Mouse (Mus musculus): ENCODE measurements around the gene Ubap2.

The Ubap2 gene

DNA sequence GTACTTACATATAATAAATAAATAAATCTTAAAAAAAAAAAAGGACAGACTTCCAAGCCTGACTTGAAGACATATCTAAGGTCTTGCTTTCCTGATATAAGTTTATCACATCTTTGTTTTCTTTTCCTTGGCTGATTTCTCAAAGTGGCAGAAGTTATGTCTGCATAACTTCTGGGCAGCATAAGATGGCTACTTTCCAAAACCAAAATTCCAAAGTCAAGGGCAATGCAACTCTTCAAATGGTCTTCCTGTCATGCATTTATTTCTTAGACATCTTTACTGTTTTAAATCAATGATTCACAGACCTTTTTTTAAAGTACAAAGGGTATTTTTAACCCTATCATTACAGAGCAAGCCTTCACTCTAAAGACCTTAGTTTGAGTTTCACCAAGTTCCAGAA, 14.3 kb downstream of the Ubap2 start:
- no peak for DNase-seq (ENCODE audit: low spot score)

DNA sequence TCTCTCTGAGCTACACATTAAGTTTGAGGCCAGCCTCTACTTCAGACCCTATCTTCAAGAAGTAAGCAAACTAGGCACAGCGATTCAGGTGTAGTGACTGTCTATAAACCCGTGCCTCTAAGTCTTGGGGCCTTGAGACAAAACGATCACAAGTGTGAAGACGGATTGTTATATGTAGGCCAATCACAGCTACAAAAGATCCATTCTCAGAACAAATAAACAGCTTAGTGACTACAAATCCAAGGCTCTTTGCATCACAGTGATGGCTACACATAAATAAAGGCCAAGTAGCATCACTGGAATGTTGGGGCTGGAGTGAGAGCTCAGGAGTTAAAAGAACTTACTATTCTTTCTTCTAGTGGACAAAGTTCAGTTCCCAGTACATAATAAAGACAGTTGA, 15.9 kb downstream of the Ubap2 start:
- no peak for DNase-seq (ENCODE audit: low spot score)

DNA sequence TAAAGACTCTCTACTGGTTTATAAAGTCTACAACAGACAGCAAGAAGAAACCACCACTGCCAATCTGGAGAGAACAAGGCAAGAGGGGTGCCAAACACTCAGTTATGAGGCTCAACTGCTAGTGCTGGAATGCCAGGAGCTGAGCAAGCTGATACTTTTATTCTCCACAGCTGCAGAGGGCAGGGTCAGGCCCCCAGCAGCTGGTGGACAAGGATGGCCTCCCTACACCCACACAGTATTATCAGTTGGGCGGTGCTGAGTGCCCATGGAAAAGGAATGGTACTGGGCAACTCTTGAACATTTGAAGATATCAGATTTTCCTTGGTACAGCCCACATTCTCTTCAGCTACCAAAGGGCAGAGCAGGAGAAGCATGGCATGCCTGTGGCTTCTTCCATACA, 17.2 kb downstream of the Ubap2 start:
- no peak for DNase-seq (ENCODE audit: low spot score)

DNA sequence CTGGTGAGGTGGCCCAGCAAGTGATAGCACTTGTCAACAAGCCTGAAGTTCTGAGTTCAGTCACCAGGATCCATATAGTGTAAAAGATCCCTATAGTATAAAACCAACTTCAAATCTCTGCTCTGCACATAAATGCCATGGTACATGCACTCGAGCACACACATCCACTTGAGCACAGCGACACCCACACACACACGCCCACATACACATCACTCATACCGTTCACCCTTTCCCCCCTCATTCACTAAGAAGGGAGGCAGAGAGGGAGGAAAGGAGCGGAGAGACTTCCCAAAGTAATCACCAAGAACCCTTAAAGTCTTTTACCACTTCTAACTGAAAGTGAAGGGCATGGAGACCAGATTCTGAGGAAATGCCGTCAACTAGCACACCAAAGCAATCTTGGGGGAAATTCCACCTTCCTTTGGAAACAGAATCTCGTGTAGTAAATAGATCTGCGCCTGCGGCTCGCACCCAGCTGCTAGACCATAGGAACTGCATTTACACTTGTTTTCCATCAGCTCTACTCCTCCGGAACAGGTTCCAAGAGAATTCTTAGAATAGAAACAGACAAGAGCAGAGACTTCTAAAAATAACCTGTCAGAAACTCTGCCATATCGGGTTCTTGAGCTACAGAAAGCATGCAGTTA, 19.3 kb downstream of the Ubap2 start:
- no peak for DNase-seq (ENCODE audit: low spot score)

DNA sequence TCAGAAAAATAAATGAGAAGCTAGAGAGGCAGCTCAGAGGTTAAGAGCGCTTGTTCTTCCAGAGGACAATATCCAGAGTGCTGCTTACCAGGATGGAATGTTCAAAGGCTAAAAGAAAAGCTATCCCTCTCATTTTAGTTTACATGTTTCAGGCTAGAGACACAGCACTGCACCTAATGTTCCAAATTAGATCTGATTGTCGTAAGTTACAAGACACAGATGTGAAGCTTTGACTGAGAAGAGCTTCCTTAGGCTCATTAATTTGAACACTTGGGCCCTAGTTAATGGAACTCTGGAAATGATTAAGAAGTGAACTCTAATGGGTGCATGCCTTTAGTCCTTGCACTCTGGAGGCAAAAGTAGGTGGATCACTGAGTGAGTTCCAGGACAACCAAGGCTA, 21.2 kb downstream of the Ubap2 start:
- DNase-seq (ENCODE audit: low spot score) = no peak

DNA sequence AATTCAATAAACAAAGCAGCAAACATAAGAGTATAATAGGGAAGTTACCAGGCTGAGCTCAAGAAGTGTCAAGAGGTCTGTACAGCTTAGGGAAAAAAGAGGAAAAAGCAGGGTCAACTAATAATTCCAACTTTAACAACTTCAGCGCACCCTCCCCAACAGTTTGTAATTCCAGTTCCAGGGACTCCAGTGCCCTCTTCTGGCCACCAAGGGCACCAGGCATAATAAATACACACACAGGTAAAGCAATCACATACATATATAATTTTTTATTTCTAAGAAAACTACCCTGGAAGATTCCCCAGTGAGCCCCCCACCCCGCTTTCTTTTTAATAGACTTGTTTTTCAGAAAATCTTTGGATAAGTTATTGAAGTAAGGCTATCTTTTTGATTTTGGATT, 29.5 kb downstream of the Ubap2 start:
- no peak for DNase-seq (ENCODE audit: low spot score)

DNA sequence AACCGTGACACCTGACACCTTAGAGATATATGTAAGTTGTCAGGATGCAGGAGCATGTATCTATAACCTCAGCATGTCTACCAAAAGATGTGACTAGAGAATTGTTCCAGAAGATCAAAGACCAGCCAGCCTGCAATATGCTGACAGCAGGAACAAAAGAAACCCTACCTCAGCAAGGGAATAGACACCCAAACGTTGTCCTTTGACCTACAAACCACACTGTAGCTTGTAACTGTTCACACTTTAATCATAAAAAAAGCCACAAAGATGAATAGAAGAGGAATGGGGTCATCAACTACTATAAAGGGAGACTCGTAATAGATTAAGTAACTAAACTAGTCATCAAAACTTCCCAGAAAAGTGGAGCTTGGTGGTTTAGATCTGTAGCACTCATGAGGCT, 34.0 kb downstream of the Ubap2 start:
- no peak for DNase-seq (ENCODE audit: low spot score)

DNA sequence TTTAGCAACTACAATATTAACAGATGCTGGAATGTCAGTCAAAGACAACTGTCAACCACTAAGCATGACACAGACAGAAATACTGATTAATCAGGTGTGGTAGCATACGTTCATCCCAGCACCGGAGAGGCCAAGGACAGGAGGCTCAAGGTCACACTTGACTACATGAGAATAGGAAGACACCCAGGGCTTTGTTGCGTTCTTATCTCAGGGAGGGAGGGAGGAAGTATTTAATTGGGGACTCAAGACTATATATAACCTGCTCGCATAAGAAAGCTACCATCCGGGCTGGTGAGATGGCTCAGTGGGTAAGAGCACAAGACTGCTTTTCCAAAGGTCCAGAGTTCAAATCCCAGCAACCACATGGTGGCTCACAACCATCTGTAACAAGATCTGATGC, 39.3 kb downstream of the Ubap2 start:
- no peak for DNase-seq (ENCODE audit: low spot score)

DNA sequence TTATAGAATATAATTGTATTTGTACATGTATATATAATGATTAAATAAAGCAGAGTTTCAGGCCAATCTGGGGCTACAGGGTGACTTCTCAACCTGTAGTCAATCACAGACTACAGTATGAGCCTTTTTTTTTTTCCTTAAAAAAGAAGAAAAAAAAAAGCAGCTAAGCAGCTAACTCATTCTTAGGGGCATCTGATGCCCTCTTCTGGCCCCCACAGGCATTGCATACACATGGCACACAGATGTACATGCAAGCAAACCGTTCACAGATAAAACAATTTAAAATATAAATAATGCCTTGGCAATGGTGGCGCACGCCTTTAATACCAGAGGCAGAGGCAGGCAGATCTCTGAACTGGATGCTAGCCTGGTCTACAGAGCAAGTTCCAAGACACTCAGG, 48.6 kb downstream of the Ubap2 start:
- no peak for DNase-seq (ENCODE audit: low spot score)

DNA sequence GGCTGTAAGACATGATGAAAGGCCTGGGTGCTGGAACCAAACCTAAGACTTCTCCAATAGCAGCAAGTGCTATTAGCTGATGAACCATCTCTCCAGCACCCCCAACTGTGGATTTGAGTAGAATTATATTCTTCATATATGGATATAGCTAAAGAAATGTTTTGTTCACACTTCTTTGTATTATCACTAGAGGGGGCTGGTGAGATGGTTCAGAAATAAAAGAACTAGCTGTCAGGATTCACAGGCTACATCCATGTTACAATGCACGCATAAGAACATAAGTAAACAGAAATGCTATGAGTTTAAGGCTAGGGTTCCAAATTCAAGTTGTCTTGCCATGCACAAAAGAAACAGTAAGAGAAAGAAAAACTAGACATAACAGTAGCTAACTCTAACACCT, 49.5 kb downstream of the Ubap2 start:
- DNase-seq (ENCODE audit: low spot score) = no peak

DNA sequence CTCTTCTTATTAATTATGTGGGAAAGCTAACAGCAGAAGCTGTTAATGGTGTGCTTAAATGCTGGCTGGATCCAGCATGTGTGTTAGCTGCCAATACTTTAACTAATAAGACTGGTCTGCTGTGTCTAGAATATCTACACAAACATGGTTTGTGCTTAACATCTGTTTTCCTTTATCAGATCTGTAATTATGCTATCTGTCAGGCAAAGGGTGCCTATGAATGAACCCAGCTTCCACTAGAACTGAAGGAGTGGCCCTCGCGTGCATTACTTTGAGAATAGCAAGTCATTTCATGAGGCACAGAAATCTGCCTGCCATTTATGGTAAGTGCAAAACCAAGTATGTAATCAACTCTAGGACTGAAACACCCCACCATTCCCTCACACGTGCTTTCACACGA, 66.9 kb downstream of the Ubap2 start:
- DNase-seq (ENCODE audit: low spot score) = no peak

DNA sequence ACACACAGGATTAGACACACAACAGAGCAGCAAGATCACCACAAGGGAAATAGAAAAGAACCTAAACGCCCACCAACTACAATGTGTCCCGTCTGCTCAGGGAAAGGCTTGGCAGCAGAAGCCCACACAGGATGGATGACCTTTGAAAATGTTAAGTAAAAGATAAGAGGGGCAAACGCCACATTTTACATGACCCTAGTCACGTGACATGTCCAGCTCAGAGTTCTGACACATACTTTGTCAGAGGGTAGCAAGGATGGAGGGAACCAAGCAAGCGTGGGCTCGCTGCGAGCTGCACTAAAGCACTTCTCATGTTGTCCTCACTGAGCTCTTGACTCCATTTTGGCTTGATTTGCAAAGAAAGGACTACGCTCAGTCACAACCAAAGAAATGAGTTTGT, 69.2 kb downstream of the Ubap2 start:
- no peak for DNase-seq (ENCODE audit: low spot score)

DNA sequence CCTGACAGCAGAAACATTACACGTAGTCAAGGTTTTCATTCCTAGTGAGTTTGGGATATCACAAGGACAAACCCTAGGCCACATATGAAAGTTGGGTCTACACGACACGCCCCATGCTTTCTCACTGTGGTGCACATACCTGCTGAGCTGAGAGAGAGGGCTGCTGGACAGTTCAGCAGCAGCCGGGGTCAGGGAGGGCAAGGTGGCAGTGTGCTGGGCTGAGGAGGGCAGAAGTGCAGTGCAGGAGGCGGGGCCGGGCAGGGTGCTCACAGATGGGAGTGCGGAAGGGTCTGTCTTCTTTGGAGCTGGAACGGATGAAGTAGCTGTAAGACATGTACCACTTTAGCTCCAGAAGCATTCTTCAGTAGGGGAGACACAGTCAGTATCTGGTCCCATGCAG, 72.8 kb downstream of the Ubap2 start:
- no peak for DNase-seq (ENCODE audit: low spot score)

DNA sequence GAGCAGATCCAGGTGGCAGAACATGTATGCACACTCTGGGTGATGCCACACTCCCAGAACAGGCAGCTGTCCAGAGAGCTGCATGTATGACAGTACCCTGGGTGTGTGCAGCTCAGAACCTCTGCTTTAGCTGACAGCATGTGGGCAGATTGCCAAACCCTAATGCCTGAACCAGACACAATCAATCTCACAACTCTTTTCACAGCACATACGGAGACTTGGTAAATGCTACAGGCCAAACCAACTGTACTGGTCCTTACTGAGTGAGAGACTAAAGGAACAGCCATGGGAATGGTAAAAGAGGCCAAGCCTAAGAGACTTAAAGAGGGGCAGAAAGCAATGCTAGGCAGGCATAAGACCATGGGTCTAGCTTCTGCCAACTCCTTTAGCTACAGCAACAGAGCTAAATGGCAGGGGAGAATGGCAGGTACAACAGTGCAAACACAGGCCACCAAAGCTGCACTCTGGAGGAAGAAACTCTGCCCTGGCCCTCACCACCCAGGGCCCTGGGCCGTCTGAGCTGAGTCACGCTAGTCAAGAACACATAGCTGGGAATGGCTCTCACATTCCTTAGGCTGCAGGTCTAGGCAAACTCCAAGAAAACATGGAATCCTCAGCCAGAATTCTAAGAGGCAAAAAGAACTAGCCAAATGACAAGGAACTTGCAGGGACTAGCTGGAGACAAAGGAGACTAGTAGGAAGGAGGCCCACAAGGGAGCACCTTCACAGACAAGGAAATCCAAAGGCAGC, 77.9 kb downstream of the Ubap2 start:
- no peak for DNase-seq (ENCODE audit: low spot score)

DNA sequence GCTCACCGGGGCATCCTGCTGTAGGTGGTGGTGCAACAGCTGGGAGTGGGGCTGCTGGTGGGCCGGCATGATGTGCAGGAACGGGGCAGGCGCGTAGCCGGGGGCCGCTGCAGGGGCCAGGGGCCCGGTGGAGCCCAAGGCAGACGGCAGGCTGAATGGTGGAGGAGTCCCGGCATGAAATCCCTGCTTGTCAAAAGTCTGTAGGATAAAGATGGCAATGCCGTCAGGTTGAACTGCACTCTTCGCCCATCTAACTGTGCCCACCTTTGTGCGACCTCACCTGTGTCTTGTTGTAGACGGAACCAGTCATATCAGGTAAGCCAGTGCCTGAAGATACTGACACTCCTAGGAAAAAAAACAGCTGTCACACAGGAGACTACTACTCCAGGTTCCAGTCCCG, 79.6 kb downstream of the Ubap2 start:
- DNase-seq (ENCODE audit: low spot score) = no peak

DNA sequence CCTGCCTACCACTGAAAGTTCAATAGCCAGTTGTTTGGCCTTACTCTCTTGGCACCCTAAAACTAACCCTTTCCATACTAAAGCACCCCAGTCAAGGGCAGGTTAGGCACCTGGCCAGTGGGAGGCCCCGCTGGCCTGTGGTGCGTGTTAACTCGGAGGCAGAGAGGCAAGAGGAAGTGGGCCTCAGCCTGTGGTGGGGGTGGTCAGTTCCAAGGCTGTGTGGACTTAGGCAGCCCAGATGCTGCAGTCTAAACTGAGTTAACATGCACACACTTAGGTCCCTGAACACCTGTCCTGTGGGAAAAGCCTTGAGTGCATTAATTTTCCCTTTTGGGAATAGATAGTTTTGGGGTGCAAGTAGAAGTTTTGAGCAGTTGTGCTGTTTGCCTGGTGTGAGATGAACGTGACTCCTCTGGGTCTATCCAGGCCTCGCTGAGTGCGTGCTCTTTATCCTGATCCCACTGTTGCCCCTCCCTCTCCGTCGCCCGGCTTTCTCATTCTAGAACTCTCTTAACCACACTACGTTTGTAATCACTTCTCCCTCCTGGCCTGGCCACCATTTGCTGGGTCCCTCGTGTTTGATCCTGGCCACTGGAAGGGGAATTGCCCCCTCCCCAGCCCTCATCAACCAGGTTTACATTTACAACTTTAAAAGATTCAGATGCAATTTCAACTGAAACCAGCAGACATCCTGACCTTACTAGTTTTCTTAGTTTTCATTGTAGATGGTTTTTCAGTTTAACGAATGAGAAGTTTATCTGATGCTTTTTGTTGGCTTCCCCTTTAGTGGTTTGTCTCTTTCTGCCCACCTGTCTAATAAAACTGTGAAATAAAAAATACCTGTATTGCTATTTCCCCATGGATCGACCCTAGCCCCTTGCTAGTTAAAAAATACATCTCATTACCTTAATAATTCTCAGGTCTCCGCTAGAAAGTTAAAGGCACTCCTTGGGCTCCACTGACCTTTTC, 82.1 kb downstream of the Ubap2 start:
- DNase-seq (ENCODE audit: low spot score) = no peak

DNA sequence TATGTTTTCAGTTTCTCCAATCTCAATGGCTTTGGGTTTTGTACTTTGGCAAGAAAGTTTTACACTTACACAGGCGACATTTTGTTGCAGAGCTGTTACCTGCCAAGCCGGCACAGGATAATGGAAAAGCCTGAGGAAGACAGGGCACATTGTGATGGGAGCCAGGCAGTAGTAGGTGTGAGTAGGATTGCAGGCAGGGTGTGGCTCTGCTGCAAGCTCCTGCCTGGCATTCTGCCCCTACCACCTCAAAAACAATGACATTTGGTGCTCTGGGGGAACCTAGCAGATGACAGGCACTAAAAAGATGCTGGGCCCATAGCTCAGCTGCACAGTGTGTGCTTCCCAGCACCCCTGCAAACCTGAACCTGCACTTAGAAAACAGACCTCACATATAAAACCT, 85.1 kb downstream of the Ubap2 start:
- DNase-seq (ENCODE audit: low spot score) = no peak

DNA sequence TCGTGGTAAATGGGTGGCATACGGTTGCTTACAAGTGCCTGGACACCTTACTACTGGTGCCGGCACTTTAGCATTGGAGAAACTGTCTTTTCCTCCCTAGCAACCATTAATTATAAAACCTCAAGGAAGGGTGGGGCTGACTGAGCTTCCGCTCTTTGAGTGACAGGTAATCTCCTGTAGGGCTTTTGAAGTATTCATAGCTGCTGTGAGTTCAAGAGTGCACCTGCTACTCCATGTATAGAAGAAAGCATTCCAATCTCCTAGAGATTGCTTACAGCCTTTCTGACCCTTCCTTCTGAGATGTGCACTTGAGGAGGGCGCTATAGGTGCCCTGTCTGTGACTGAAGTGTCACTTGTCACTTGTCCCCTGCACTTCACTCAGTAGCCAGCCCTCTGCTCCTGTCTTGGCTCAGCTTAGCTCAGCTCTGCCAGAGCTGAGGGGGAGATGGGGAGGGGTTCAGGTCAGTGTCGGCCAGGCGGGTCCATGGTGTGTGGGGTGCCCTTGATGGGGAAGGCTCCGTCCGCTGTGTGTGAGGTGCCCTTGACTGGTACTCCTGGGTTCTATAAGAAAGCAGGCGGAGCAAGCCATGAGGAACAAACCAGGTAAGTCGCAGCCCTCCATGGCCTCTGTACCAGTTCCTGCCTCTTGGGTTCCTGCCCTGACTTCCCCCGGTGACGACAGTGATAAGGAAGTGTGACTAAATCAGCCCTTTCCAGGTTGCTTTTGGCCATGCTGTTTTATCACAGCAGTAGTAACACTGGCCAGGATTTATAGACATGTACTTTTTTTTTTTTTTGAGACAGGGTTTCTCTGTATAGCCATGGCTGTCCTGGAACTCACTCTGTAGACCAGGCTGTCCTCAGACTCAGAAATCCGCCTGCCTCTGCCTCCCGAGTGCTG, 94.9 kb downstream of the Ubap2 start:
- no peak for DNase-seq (ENCODE audit: low spot score)

DNA sequence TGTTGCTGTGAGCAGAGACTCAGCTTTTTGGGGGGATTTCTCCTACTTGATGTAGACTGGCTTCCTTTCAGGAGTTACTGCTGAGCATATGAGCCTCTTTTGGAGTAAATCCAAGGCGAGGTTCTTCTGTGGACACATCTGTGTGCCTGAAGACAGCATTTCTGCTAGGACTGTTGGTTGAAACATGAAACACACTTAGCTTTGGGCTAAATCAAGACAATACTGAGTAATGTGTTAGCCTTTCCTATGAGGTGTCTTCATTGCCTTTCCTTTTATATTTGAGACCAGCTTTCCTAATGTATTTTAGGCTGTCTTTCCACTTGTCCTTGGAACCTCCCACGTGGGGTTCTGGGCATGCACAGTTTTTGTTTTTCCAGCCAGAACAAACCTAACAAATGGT, 100.3 kb downstream of the Ubap2 start:
- no peak for DNase-seq (ENCODE audit: low spot score)

DNA sequence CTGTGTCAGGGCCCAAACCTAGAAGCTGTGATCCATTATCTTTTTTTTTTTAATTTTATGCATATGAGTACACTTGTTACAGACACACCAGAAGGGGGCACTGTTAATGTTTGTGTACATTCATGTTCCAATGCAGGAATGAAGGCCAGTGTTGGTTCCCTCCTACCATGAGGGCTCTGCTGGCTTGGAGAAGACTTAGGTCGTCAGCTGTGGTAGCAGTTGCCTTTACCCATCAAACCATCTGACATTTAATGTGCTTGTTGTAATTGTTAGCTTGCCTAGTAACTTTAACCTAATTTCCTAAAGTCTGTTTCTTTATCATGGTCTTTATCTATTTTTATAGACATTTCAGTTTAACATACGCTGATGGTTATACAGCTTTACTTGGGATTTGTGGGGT, 104.0 kb downstream of the Ubap2 start:
- DNase-seq (ENCODE audit: low spot score) = no peak

DNA sequence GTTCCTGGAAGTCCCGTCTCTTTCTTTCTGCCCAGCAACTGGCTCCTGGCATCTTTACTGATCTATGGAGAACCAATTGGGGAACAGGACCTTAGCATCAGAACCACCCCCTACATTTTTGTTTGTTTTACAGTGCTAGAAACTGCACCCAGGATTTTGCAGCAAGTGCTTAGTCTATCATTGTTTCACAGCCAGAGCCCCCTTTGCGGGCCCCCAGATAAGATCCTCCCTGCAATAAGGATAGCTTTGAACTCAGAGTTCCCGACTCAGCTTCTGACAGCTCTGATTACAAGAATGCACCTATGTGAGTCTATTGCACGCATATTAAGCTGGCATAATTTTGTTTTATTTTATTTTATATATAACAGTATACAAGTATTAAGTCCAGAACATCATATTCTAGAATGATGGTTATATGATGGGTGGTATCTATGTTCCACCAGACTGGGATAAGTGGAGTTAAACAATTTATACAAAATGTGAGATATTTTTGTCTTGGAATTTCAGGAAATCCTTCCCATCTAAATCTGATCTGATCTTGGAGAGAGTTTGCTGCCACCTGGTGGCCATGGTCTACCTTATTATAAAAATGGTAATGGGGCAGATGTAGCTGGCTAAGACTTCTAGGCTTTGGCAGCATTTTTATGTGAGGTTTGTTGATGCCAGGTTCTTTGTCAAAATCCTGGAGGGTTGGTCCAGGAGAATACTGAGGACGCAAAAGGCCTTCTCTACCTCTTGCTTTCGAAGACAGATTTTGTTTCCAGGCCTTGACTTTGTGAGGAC, 109.1 kb downstream of the Ubap2 start:
- DNase-seq (ENCODE audit: low spot score) = peak; percentile 33

Measured in yolk sac, embryonic 10.5 days (tissue).